In genomic region chr7:145252715-145253476, GRCm38 (mm10) we compare ENCODE assay signal across 9 mouse cellular contexts. TPM values are rescaled to one million over a fixed set of nuclear protein-coding genes. Genes with fewer than 3 reads are reported as not detected.
DNase-seq lines count a peak whose midpoint lies in the region; ATAC-seq and TF ChIP-seq lines count a peak whose summit lies in the region.
"Had no signal": no experiment of that assay in that cellular context is flagged by ENCODE, and none has a peak within 500 bp of the region (broad histone marks: within the 10 kb centered on the region; RNA-seq: fewer than 3 reads in every experiment).

No protein-coding gene starts in this region.

- peak; percentile 97; the same call in 1 of the 2 replicates for TF ChIP-seq CTCF in gastrocnemius, adult 2 months (IDR thresholded peaks at IDR 0.05)

- no peaks in the 10 kb centered on the region for H3K27me3 ChIP-seq in intestine, embryonic 15.5 days (replicated peaks)
- H3K27me3 ChIP-seq in midbrain, embryonic 10.5 days (ENCODE audit: low read depth, poor library complexity, severe bottlenecking): no peaks in the 10 kb centered on the region

- H3K4me3 ChIP-seq in gastrocnemius, adult 2 months: no peak overlapping the region
- no peak overlapping the region for H3K4me3 ChIP-seq in intestine, embryonic 15.5 days (replicated peaks)
- no peak overlapping the region for H3K4me3 ChIP-seq in midbrain, embryonic 10.5 days
- H3K4me3 ChIP-seq: myocyte had no signal

- ATAC-seq in intestine, embryonic 15.5 days: peak; percentile 75
- ATAC-seq in erythroid progenitor cell, adult 5-6 weeks (replicated peaks; ENCODE audit: low FRiP score, poor library complexity, severe bottlenecking): no peak

- H3K4me1 ChIP-seq in intestine, embryonic 15.5 days (replicated peaks): 0 out of 2 replicates have a peak, but pooled peaks cover 2% of the 10 kb centered on the region
- peaks cover 4% of the 10 kb centered on the region; the same call in 1 of the 2 replicates for H3K4me1 ChIP-seq in midbrain, embryonic 10.5 days

- no peaks in the 10 kb centered on the region for H3K36me3 ChIP-seq in intestine, embryonic 15.5 days
- peaks cover 18% of the 10 kb centered on the region; the same call in 1 of the 2 replicates for H3K36me3 ChIP-seq in midbrain, embryonic 10.5 days

- H3K9ac ChIP-seq in intestine, embryonic 15.5 days: no peak overlapping the region

- H3K9me3 ChIP-seq in intestine, embryonic 15.5 days: no peaks in the 10 kb centered on the region
- no peaks in the 10 kb centered on the region for H3K9me3 ChIP-seq in midbrain, embryonic 10.5 days (replicated peaks)

- WGBS in intestine, embryonic 15.5 days: 24% methylated on average over 8 of the region's 8 CpGs
- 30% methylated on average over 8 of the region's 8 CpGs for WGBS in midbrain, embryonic 10.5 days

- no peak overlapping the region for H3K27ac ChIP-seq in gastrocnemius, adult 2 months
- H3K27ac ChIP-seq in intestine, embryonic 15.5 days: no peak overlapping the region
- peak overlapping the region; percentile 52 for H3K27ac ChIP-seq in midbrain, embryonic 10.5 days (replicated peaks)

- intact Hi-C loops in gastrocnemius, adult 2 months (cut with DNase I): no loop called here
- intact Hi-C loops in left cerebral cortex, postnatal 14 days (cut with DNase I): no loop called here

- H3K4me2 ChIP-seq in intestine, embryonic 15.5 days (replicated peaks): no peak overlapping the region

- DNase-seq in R1 (ENCODE audit: low read depth, low spot score): peak; percentile 73
- DNase-seq in cerebellum, postnatal 25 days: peak; percentile 94 to 97
- DNase-seq in gastrocnemius, adult 2 months: peak; percentile 90
- DNase-seq in left cerebral cortex, postnatal 14 days (ENCODE audit: low spot score in 2 of 2): peak; percentile 73 to 82
- peak; percentile 82 for DNase-seq in midbrain, embryonic 10.5 days (ENCODE audit: low spot score)
- DNase-seq in skeletal muscle tissue, adult 2 months (ENCODE audit: low read depth, low spot score): peak; percentile 57

RNA-seq across cellular contexts. Expression of gene Tpcn2, which starts 30.9 kb away (rescaled TPM):
- 1 to 10 TPM; 1.4 to 1.5 TPM for total RNA-seq in gastrocnemius, adult 2 months (2021)
- polyA plus RNA-seq in intestine, embryonic 15.5 days (2015; fragmentation: Nextera tagmentation; extraction: Ambion mirVana): 8.8 and 9.8 TPM in 2 replicates
- total RNA-seq in left cerebral cortex, postnatal 14 days (2021): 1 to 10 TPM; 3.4 to 3.6 TPM
- 5.4 and 6.8 TPM in 2 replicates for polyA plus RNA-seq in midbrain, embryonic 10.5 days (2016; fragmentation: Nextera tagmentation; extraction: Ambion mirVana)
- total RNA-seq in erythroid progenitor cell, adult 5-6 weeks (2015; ENCODE audit: low replicate concordance): 1.4 and 8.0 TPM in 2 replicates
- 3.2 TPM in 1 of 2 replicates, not detected in the other for total RNA-seq in erythroid progenitor cell, adult 5-6 weeks (2017; ENCODE audit: low replicate concordance)

RNA-seq across cellular contexts. Expression of gene 1810010D01Rik, which starts 45.0 kb away (rescaled TPM):
- total RNA-seq in gastrocnemius, adult 2 months (2021): under 1 TPM in 1 of 2 experiments, not detected in 1; 0.67 TPM
- polyA plus RNA-seq in intestine, embryonic 15.5 days (2015; fragmentation: Nextera tagmentation; extraction: Ambion mirVana): 0.59 and 1.2 TPM in 2 replicates
- total RNA-seq in left cerebral cortex, postnatal 14 days (2021): not detected
- 0.57 TPM in 1 of 2 replicates, not detected in the other for polyA plus RNA-seq in midbrain, embryonic 10.5 days (2016; fragmentation: Nextera tagmentation; extraction: Ambion mirVana)
- not detected in 2 replicates for total RNA-seq in erythroid progenitor cell, adult 5-6 weeks (2015; ENCODE audit: low replicate concordance)
- not detected in 2 replicates for total RNA-seq in erythroid progenitor cell, adult 5-6 weeks (2017; ENCODE audit: low replicate concordance)
- polyA plus RNA-seq: myocyte had no signal

RNA-seq across cellular contexts. Expression of gene Mrgprf, which starts 47.7 kb away (rescaled TPM):
- total RNA-seq in gastrocnemius, adult 2 months (2021): 1 to 10 TPM; 2.7 to 2.8 TPM
- 1.8 and 2.1 TPM in 2 replicates for polyA plus RNA-seq in intestine, embryonic 15.5 days (2015; fragmentation: Nextera tagmentation; extraction: Ambion mirVana)
- 1 to 10 TPM; 2.1 to 2.2 TPM for total RNA-seq in left cerebral cortex, postnatal 14 days (2021)
- polyA plus RNA-seq in midbrain, embryonic 10.5 days (2016; fragmentation: Nextera tagmentation; extraction: Ambion mirVana): 0.37 and 0.63 TPM in 2 replicates
- not detected in 2 replicates for total RNA-seq in erythroid progenitor cell, adult 5-6 weeks (2015; ENCODE audit: low replicate concordance)
- not detected in 2 replicates for total RNA-seq in erythroid progenitor cell, adult 5-6 weeks (2017; ENCODE audit: low replicate concordance)
